Mouse (Mus musculus): ENCODE measurements at regions not wholly inside any gene's neighbourhood (a gene's known extent, or its start where the extent isn't known, plus 50 kb on each side); places are given as distances from the start of the nearest gene placed in this dataset.

DNA sequence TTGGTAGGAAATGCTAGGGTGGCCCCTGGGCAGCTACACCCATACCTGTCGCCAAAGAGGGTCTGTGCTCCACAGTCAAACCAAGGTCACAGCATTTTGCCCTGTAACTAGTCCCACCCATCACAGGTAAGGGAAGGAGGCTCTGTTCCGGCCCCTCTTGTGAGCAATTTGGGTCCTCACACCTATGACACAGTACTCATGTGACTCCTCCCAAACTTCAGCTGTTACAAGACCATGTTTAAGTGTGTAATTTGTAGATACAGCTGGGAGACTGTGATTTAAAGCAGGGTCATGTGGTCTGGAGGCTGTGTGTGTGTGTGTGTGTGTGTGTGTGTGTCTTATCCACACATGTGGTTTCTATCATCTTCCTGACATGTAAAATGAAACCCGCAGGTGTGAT is 306.3 kb upstream of the Atp5g3 start:
- no peak for ATAC-seq
- H3K4me1 ChIP-seq, result no peaks in the 10 kb centered on the region
- H3K27ac ChIP-seq, result no peak overlapping the region
- no peak overlapping the region for H3K9ac ChIP-seq
- no peaks in the 10 kb centered on the region for H3K9me3 ChIP-seq (replicated peaks)
- WGBS (ENCODE audit: insufficient replicate concordance), result 62% methylated on average over 3 of the region's 3 CpGs
- no peak overlapping the region for H3K4me2 ChIP-seq
- H3K27me3 ChIP-seq (replicated peaks), result no peaks in the 10 kb centered on the region
- no peak overlapping the region for H3K4me3 ChIP-seq
- H3K36me3 ChIP-seq, result no peaks in the 10 kb centered on the region

DNA sequence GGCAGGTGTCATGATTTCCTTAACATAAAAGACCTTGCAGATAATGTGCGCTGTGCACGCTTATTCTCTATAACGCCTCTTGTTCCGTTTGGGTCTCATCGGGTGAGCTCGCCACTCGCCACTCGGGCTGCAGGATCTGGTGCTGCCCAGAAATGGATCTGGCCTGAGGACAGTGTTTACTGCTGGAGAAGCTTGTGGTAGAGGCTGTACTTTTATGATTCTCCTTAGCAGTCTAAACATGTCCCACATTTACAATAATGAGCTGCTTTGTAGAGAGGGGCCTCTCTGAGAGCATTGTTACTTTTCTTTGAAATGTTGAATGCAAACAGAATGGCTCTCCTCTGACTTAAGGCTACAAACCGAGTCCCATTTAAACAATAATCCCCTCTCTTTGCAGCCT is 299.1 kb upstream of the Atp5g3 start:
- Histone ChIP-seq H3K4me1 (no peaks in the 10 kb centered on the region), H3K9me3 (replicated peaks) (no peaks in the 10 kb centered on the region), H3K9ac (no peak overlapping the region), H3K36me3 (no peaks in the 10 kb centered on the region), H3K27me3 (replicated peaks) (no peaks in the 10 kb centered on the region), H3K4me2 (no peak overlapping the region), H3K27ac (no peak overlapping the region), H3K4me3 (no peak overlapping the region)
- no peak for ATAC-seq
- WGBS (ENCODE audit: insufficient replicate concordance), result 78% methylated on average over 9 of the region's 9 CpGs

DNA sequence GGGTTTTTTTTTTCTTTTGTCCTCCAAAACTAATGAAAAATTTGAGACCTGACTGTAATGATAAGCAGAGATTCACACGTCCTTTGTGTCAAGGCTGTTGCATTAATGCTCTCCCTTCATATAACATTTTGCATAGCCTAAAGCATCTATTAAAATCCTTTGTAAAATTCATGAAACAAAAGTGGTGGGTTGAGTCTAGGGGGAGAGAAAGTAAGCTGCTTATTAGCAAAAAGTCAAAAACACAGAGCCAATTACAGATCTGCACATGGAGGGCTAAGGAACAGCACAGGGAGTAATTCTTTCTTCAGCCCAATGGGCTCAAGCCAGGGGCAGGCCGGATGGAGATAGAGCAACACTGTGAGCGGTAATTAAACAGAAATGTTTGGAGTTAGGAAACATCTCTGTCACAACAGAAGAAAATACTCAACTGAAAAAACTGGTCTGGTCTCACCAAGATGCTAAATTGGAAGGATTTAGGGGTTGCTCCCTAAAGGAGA is 298.3 kb upstream of the Atp5g3 start:
- Histone ChIP-seq H3K4me1 (no peaks in the 10 kb centered on the region), H3K4me3 (no peak overlapping the region), H3K9me3 (replicated peaks) (no peaks in the 10 kb centered on the region), H3K9ac (no peak overlapping the region), H3K27me3 (replicated peaks) (no peaks in the 10 kb centered on the region), H3K4me2 (no peak overlapping the region), H3K36me3 (no peaks in the 10 kb centered on the region), H3K27ac (no peak overlapping the region)
- no peak for ATAC-seq
- WGBS (ENCODE audit: insufficient replicate concordance), result 58% methylated on average over 3 of the region's 3 CpGs

DNA sequence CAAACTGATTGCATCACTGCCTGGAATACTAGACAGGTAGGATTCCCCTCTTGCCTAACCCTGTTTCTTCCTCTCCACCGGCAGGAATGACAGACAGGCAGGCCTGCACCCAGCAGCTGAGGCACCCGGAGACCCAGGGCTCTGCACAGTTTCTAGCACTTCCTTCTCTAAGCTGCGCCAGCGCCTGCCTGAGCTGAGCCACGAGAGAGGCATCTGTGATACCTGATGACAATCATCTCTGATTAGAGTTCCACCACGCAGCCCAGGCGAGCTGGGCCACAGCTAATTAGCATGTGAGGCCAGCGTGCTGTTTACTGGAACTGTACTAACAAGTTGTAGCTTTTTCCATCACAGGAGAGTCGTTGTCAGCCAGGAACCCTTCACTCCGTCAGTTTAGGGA is 296.3 kb upstream of the Atp5g3 start:
- Histone ChIP-seq H3K27me3 (replicated peaks) (no peaks in the 10 kb centered on the region), H3K36me3 (no peaks in the 10 kb centered on the region), H3K4me1 (no peaks in the 10 kb centered on the region), H3K4me2 (no peak overlapping the region), H3K4me3 (no peak overlapping the region), H3K27ac (no peak overlapping the region), H3K9ac (no peak overlapping the region), H3K9me3 (replicated peaks) (no peaks in the 10 kb centered on the region)
- ATAC-seq, result no peak
- 31% methylated on average over 10 of the region's 10 CpGs for WGBS (ENCODE audit: insufficient replicate concordance)

DNA sequence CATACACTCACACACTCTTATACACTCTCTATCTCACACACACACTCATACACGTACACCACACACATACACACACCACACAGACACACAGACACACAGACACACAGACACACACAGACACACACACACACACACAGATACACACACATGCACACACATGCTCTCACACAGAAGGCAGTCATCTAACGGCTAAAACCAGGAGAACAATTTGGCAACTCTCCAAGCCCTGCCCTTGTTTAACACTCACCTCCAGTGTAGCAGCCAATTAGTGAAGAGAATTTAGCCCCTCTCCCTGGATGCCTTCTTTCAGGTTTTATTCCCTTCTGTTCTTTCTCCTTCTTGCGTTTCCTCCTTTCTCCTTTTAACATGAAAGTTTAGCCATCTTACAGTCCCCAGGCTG is 291.6 kb upstream of the Atp5g3 start:
- Histone ChIP-seq H3K36me3 (no peaks in the 10 kb centered on the region), H3K4me3 (no peak overlapping the region), H3K9ac (no peak overlapping the region), H3K4me1 (no peaks in the 10 kb centered on the region), H3K27me3 (replicated peaks) (no peaks in the 10 kb centered on the region), H3K27ac (no peak overlapping the region), H3K4me2 (no peak overlapping the region), H3K9me3 (replicated peaks) (no peaks in the 10 kb centered on the region)
- ATAC-seq, result no peak
- 65% methylated on average over 3 of the region's 3 CpGs for WGBS (ENCODE audit: insufficient replicate concordance)

DNA sequence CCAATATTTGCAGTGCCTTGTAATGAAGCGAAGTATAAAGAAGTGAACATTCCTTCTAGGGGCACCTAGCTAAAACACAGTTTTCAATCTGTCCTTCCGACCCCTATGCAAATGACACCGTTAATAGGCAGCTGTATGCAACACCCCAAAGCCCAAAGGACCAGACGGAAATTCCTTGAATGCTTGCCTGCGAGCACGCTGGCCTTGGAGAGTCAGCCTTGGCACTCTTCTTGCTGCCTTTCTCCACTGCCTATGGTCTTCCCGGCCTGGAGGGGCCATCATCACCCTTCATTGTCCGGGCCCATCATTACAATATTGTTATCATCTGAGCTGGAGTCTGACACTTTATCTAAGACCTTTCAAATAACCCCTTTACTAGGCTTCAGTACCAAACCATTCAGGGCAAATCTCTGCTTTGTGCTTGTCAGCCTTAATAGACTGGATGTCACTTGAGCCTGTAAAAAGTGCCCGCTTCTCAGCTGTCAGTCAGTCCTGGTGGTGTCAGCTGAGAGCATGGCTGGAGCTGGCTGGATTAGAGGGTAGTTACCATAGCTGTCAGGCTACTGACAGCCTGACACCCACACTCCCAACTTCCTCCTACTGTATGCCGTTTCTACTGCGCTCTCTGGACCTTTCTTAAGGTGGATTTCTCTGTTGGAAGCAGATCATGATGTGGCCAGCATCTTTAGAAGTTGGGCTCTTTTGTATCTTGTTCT is 290.6 kb upstream of the Atp5g3 start:
- no peak overlapping the region for H3K4me3 ChIP-seq
- H3K9ac ChIP-seq, result no peak overlapping the region
- H3K27me3 ChIP-seq (replicated peaks), result no peaks in the 10 kb centered on the region
- H3K4me1 ChIP-seq, result no peaks in the 10 kb centered on the region
- H3K27ac ChIP-seq, result no peak overlapping the region
- ATAC-seq, result no peak
- no peak overlapping the region for H3K4me2 ChIP-seq
- WGBS (ENCODE audit: insufficient replicate concordance), result 53% methylated on average over 11 of the region's 11 CpGs
- H3K9me3 ChIP-seq (replicated peaks), result no peaks in the 10 kb centered on the region
- H3K36me3 ChIP-seq, result no peaks in the 10 kb centered on the region

DNA sequence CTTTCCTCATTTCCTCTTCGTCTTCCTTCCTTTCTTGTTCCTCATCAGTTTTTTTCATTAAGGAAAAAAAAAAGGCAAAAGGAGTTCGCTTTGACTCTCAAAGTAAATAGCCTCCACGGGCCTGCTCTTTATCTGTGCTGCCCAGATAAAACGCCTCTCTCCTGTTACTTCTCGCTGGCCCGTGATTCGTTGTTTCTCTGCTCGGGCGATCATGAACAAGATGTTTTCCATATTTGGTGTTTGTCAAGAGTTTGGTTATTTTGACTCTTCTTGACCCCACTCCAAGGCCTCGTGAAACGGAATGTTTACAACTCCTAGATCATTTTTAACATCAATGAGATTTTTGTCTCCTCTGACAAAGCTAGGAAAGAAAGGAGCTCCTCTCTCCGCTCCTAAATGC is 288.4 kb upstream of the Atp5g3 start:
- no peak for ATAC-seq
- no peaks in the 10 kb centered on the region for H3K9me3 ChIP-seq (replicated peaks)
- WGBS (ENCODE audit: insufficient replicate concordance), result 20% methylated on average over 12 of the region's 12 CpGs
- H3K27me3 ChIP-seq (replicated peaks), result no peaks in the 10 kb centered on the region
- H3K4me2 ChIP-seq, result no peak overlapping the region
- H3K27ac ChIP-seq, result no peak overlapping the region
- H3K4me3 ChIP-seq, result no peak overlapping the region
- H3K36me3 ChIP-seq, result no peaks in the 10 kb centered on the region
- H3K4me1 ChIP-seq, result no peaks in the 10 kb centered on the region
- H3K9ac ChIP-seq, result no peak overlapping the region

DNA sequence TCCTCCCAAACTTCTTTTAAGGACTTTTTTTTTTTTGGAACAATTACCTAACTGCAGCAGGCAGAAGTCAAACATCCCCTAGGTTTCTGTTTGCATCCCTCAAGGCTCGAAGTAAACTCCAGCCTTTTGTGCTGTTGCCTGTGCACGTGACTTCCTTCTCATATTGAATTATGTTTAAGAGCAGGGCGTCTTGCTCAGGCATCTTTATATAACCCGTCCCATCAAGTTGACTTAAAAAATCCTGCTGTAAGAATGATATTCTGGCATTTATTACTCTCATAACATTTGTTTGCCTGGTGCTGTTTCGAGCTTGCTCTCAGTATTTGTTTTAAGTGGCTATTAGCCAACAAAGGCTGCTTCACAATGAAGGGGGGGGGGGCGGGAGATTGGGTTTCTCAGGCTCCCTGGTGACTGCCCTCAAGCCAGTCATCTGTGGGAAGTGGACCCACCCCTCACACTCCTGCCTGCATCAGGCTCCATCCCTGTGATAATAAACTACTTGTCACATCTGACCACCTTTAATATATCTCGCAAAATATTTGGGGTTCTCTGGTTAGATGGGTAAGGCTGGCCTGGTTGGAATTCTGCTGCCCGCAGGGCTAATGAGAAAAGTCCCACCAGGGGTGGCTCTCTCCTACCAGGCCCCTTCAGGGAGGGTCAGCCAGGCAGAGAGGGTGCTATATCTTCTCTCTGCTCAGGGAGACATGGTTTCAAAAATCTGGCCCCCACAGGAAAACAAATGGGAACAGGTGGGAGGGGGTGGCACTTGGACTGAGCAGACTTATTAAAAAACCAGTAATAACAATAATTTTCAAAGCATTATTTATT is 277.1 kb upstream of the Atp5g3 start:
- H3K27ac ChIP-seq, result no peak overlapping the region
- no peak overlapping the region for H3K4me3 ChIP-seq
- H3K36me3 ChIP-seq, result no peaks in the 10 kb centered on the region
- H3K27me3 ChIP-seq (replicated peaks), result no peaks in the 10 kb centered on the region
- no peak overlapping the region for H3K9ac ChIP-seq
- no peaks in the 10 kb centered on the region for H3K9me3 ChIP-seq (replicated peaks)
- WGBS (ENCODE audit: insufficient replicate concordance), result 48% methylated on average over 8 of the region's 8 CpGs
- no peaks in the 10 kb centered on the region for H3K4me1 ChIP-seq
- no peak for ATAC-seq
- H3K4me2 ChIP-seq, result no peak overlapping the region

DNA sequence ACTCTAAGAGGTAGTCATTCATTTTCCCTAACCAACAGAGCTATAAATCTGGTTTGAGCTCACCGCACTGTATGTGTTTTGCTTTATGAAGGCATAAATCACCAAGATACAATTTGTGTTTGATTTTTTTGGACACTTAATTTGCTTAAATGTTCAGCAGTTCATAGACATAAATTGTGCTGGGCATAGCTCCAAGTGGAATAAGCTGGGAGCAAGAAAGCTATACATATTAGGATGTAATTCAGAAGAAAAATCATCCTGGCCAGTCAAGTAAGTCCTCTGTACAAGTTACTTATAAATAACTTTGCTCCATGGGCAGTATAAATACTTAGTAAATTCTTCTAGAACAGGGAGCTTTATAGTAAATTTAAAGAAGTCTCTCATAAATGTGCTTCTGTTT is 267.0 kb upstream of the Atp5g3 start:
- Histone ChIP-seq H3K27ac (no peak overlapping the region), H3K4me2 (no peak overlapping the region), H3K4me1 (no peaks in the 10 kb centered on the region), H3K9me3 (replicated peaks) (no peaks in the 10 kb centered on the region), H3K36me3 (no peaks in the 10 kb centered on the region), H3K27me3 (replicated peaks) (no peaks in the 10 kb centered on the region), H3K9ac (no peak overlapping the region), H3K4me3 (no peak overlapping the region)
- no peak for ATAC-seq
- WGBS (ENCODE audit: insufficient replicate concordance), result 80% methylated on average over 1 of the region's 1 CpGs

DNA sequence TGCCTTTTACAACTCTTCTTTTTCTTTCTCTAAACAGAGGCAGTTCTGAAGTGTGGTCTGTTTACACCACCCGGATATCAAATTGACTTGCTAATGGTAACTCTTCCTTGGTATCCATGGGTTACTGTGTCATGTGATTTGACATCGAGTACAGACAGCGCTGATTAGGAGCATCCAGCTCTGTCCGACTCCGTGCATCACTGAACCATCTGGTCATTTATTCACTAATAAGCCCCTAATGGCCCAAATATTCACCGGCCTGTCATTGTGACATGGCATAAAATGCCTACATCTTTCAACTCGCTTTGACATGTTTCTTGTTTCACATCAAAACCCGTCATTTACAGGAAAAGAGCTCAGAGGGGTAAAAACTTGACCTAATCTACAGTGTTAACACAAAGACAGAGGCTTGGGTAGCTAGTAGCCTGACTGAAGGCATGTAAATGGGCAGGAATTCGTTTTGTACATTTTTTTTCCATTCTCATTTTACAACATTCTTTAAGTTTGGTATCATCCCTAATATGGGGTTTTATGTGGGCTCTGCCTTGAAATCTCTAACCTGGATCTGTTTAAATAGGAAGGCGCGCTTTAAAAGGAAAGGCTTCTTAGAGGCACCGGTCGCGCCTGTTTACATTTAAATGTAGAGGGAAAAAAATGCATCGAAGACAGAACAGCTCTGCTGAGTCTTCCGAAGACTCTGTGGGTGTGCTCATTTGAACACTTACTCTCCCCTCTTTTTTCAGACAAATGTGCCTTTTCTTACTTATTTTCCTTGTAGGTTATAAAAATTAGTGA is 257.8 kb upstream of the Atp5g3 start:
- no peak overlapping the region for H3K4me3 ChIP-seq
- H3K4me2 ChIP-seq, result no peak overlapping the region
- no peak overlapping the region for H3K27ac ChIP-seq
- WGBS (ENCODE audit: insufficient replicate concordance), result 66% methylated on average over 16 of the region's 16 CpGs
- no peak for ATAC-seq
- no peaks in the 10 kb centered on the region for H3K36me3 ChIP-seq
- no peaks in the 10 kb centered on the region for H3K9me3 ChIP-seq (replicated peaks)
- H3K9ac ChIP-seq, result no peak overlapping the region
- H3K27me3 ChIP-seq (replicated peaks), result no peaks in the 10 kb centered on the region
- no peaks in the 10 kb centered on the region for H3K4me1 ChIP-seq

DNA sequence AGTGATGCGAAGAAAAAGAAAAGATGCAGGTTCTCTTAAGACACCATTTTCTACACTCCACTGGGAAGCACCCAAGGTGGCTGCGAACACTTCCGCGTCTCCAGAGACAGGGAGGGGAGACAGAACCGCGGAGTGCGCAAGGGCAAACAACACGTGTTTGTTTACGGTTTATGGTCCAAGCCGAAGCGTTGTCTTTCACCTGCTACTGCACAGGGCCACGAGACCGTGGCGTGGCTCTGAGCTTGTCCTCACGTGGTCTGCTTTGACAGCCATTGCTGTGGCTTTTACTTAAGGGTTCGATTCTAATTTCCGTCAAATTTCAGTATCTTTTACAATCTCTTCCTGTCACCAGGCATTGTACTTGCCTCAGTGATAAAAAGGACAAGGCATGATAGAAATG is 257.2 kb upstream of the Atp5g3 start:
- WGBS (ENCODE audit: insufficient replicate concordance), result 75% methylated on average over 17 of the region's 17 CpGs

DNA sequence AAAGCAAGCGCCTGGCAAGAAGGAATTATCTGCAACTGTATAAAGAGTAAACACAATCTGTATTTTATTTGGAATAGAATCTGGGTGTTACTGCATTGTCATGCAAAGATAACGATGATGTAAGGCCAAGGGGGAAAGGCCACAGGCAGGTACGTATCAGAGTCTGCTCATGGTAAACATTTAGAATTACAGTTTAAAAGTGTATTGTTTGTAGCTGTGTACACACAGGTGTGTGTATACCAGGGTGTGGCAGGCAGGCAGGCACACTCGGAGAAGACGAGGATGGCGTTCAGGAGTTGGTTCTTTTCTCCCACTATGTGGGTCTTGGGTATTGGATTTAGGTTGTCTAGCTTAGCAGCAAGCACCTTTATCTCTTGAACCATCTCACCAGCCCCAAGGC is 242.9 kb upstream of the Atp5g3 start:
- Histone ChIP-seq H3K9me3 (replicated peaks) (no peaks in the 10 kb centered on the region), H3K4me3 (no peak overlapping the region), H3K4me2 (no peak overlapping the region), H3K27ac (no peak overlapping the region), H3K36me3 (no peaks in the 10 kb centered on the region), H3K9ac (no peak overlapping the region), H3K27me3 (replicated peaks) (no peaks in the 10 kb centered on the region), H3K4me1 (no peaks in the 10 kb centered on the region)
- no peak for ATAC-seq
- WGBS (ENCODE audit: insufficient replicate concordance), result 69% methylated on average over 6 of the region's 6 CpGs

More for the DNA sequence above, 257.2 kb upstream of the Atp5g3 start:
- no peaks in the 10 kb centered on the region for H3K9me3 ChIP-seq (replicated peaks)
- no peak overlapping the region for H3K9ac ChIP-seq
- H3K4me1 ChIP-seq, result no peaks in the 10 kb centered on the region
- H3K27me3 ChIP-seq (replicated peaks), result no peaks in the 10 kb centered on the region
- H3K27ac ChIP-seq, result no peak overlapping the region
- no peak overlapping the region for H3K4me2 ChIP-seq
- no peak overlapping the region for H3K4me3 ChIP-seq
- ATAC-seq, result no peak
- H3K36me3 ChIP-seq, result no peaks in the 10 kb centered on the region
